Mouse (Mus musculus) heart, adult 10 weeks (tissue): Measurements from ENCODE around the gene Sapcd1. TPM values are rescaled to one million over a fixed set of nuclear protein-coding genes. Genes with fewer than 3 reads are reported as not detected.

Source experiments
- polyA plus RNA-seq: library from polyadenylated mRNA; stranded (reverse); fragments of 350-450 nt; fragmentation: Illumina TruSeq; extraction: RNeasy Lipid Tissue Mini Kit (QIAGEN cat#74804); gene quantifications from one replicate; pipeline ENCODE4 v1.2.3, GENCODE M21; 2014; ENCODE audit warnings: low read depth, low replicate concordance

Sapcd1 gene
- polyA plus RNA-seq: 0.58 TPM

DNA sequence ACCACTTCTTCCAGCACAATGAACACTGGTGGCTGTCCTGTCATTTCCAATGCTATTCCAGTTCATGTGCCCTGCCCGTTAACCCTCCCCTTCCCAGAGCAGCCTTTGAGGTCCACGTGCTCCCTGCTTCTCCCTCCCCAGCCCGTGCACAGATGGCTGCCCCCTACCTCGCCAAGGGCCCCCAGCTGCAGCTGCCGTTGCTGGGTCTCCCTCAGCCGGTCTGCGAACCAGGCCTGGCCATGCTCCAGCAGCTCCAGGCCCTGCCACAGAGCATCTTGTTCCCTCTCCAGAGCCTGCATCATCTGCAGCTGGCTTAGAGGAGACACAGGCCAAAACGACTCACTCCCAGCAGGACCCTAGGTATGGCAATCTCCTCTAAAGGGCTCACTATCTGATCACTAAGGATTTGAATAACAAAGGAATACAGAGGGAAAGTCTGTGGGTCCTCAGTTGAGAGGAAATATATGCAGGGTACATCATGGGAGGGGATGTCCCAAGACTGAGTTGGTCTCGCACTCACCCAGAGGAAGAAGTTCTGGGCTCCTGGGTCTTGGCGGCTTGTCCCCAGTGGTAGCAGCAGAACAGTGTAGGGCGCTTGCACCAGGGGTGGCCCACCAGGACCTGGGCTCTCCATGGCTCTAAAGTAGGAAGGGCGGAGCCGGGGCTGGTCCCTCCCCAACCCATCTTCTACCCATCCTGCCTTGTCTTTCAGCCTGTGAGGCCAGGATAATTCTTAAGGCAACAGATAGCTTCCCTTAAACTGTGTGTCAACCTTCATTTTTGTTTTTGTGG, at the start of gene Sapcd1:
TSS of gene Sapcd1 (minus strand) at position 740 of the 792 bp plus-strand sequence.

GRCm38 (mm10) chr17:35076507-35077176, 48.8 kb upstream of the Sapcd1 start, which contains the start of gene Ly6g6e:
TSS of gene Ly6g6e (plus strand) at chr17:35076902.

DNA sequence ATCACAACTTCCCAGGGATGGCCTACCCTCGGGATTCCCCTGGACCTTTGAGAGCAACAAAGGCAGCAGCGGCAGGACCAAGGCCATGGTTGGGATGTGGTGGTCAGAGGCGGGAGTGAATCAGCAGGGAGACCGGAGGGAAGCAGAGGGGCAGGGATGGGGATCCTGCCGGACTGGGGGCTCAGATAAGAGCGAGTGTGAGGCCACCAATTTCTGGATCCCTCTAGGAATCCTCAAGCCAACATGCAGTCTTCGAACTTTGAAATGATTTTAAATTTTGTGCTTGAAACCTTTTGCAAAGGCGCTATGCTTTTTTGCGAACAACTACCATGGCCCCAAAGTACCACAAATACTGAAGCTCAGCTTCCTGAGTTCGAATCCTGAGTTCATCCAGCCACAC, 38.3 kb upstream of the Sapcd1 start, which contains the start of gene Mpig6b:
TSS of gene Mpig6b (minus strand) at position 101 of the 400 bp plus-strand sequence.

GRCm38 (mm10) chr17:35064951-35065947, 37.4 kb upstream of the Sapcd1 start, which contains the start of gene Ly6g6c:
TSS of gene Ly6g6c (plus strand) at chr17:35065388.

DNA sequence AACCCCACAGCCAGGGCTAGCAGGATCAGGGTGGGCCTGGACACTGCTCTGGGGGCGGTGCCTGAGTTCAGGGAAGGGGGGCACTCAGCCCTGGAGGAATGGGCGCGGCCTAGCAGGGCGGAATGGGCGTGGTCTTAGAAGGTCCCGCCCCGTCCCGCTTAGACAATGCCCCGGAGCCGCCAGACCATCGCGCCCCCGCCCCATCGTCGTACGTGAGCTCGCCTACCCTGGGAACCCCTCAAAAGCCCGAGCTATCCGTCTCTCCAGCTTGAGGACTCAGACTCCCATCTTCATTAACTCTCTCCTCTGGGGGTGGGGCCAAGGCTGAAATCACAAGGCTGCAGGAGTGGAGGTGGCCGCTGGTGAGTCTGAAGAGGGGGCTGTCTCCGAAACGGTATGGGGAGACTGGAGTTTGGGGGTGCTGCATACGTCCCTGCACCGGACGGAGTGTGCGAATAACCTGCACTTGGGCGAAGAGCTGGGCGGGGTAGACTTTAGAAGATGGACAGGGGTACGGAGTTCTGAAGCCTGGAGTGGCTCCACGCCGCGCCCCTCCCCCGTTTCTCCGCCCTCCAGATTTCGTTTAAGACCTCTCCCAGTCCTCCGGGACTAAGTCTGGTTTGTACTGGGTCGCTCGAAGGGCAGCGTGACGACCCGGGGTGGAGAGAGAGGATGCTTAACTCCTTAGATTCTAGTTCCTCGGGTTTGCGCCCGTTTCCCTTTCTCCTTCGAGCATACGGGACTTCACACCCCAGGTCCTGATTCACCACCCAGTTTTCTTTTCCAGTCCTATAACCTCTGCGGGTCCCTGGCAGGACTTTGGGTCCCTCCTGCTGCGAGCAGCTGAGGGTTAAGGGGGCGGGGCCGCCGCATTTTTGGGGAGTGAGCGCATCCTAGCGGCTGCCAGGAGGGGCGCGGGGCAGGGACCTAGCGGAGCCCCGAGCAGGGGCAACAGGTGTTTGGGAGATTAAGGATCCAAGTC, 31.4 kb upstream of the Sapcd1 start, which contains the start of gene Ddah2:
TSS of gene Ddah2 (plus strand) at position 125 of the 982 bp plus-strand sequence.

GRCm38 (mm10) chr17:35049561-35050016, 21.8 kb upstream of the Sapcd1 start, which contains the start of gene Clic1:
TSS of gene Clic1 (plus strand) at chr17:35049966.

DNA sequence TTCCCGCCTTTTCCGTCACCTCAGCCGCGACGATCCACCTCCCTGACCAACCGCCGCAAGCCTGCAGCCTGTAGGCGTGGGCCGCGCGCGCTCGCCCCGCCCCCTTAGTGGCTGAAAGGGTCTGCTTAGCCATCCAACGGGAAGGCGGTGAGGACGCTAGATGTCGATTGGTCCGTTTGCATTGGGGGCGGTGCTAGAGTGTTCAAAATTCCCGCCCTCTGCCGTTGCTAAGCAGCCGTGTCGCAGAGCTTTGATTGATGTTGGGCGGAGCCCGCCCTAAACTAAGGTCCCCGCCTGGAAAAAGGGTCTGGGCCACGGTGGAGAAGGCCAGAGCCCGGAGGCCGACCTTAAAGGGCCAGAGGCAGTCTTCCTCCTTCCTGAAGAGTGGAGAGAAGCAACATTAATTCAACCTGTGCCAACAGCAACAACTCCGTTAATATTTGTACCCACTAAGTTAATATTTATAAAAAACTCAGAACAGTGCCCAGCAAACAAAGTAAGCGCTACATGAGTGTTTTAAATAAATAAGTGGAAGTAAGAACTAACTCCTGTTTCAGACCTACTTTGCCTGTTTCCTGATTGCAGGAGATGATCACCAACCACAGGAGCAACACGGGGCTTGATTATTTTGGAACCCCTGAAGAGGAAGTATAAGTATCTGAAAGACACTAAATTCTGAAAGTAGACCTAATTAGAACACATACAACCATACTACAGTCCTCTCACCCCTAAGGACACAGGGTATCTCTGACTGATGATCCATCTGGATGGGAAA, 19.1 kb upstream of the Sapcd1 start, which contains the start of gene Msh5:
TSS of gene Msh5 (minus strand) at position 65 of the 775 bp plus-strand sequence.

DNA sequence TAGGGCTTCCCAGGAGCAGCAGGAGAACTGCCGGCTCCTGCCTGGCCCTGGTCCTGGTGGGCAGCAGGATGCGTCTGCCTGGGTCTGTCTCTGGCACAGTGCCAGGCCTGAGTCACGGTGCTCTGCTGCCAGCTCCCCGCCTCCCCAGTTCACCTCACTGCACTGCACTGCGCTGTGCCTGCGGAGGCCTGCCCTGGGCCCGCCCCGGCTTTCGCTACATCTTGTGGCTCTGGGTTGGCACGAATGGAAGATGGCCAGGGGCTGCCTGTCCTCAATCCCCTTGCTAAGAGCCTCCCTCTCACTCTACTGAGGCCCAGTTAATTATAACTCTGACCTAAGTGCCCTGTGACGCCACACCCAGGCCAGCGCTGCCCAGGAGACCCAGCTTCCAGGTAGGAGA, 11.4 kb downstream of the Sapcd1 start, which contains the start of gene Vwa7:
TSS of gene Vwa7 (plus strand) at position 204 of the 400 bp plus-strand sequence.

DNA sequence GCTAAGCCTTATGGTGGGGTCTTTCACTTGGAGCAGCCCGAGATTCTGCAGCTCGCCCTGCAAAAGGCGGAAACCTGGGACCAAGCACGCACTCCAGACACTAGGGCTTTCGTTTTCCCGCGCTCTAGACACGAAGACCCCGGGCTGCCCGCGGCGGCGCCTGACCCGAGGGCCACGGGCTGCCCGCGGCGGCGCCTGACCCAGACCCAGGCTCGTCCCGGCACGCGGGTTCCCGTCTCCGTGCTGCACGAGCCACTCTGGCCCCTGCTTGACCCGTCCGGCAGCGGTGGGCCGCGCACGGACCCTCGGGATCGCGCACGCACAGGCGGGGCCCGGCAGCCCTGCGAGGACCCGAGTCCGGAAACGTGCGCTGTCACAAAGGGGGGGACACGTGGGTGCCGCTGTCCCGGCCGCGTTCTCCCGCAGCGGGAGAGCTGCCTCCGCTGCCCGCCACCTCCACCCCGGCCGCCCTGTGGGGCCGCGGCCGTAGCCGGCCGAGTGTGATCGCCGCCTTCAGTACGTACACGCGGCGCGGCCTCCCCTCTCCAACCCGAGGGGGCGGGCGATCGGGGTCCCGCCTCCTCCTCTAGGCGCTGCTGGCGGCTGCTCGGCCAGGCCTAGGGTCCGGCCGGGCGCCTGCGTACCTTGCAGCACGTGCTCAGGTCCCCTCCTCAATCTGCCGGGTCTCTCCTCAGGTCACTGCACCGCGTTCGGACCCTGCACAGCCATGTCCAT, 26.9 kb downstream of the Sapcd1 start, which contains the start of gene Vars:
TSS of gene Vars (plus strand) at position 271 of the 735 bp plus-strand sequence.

DNA sequence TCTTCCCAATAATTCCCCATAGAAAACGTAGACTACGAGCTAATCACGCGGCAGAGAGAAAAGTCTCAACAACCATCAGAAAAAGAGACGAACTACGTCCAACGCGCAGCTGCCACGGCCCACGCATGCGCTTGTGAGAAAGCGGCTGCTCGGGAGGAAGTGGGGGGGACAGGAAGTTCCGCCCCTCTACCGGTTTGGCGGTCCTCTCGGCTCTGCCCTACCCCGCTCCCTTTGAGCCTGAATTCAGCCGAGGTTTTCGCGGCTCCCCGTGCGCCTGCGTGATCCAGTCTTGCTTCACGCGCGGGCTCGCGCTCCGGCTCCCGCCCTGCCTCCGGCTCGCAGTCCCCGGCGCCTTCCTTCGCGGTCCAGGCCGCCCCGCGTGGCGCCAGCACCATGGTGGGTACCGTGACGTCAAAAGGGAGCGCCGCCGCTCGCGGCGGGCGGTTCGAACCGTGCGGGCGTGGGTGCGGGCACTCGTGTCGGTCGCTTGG, 46.1 kb downstream of the Sapcd1 start, which contains the start of gene Lsm2:
TSS of gene Lsm2 (plus strand) at position 173 of the 491 bp plus-strand sequence.

Other genes with a start within 250 kb of the Sapcd1 start
- not detected for gene Cyp21a1, start 223.5 kb downstream of the Sapcd1 start, polyA plus RNA-seq
- 15.7 TPM for gene Stk19, start 191.1 kb downstream of the Sapcd1 start, polyA plus RNA-seq
- 18.6 TPM for gene Dxo, start 191.0 kb downstream of the Sapcd1 start, polyA plus RNA-seq
- 20.6 TPM for gene Skiv2l, start 177.8 kb downstream of the Sapcd1 start, polyA plus RNA-seq
- 20.1 TPM for gene Nelfe, start 177.6 kb downstream of the Sapcd1 start, polyA plus RNA-seq
- 3.5 TPM for gene Cfb, start 165.5 kb downstream of the Sapcd1 start, polyA plus RNA-seq
- gene Zbtb12, start 148.5 kb downstream of the Sapcd1 start, polyA plus RNA-seq: 11.8 TPM
- gene Gm20547, start 146.0 kb downstream of the Sapcd1 start, polyA plus RNA-seq: not detected
- 5.3 TPM for gene C2, start 129.8 kb downstream of the Sapcd1 start, polyA plus RNA-seq
- gene Ehmt2, start 129.5 kb downstream of the Sapcd1 start, polyA plus RNA-seq: 40.6 TPM
- not detected for gene Slc44a4, start 113.5 kb downstream of the Sapcd1 start, polyA plus RNA-seq
- 18.6 TPM for gene Neu1, start 96.8 kb downstream of the Sapcd1 start, polyA plus RNA-seq
- gene Hspa1b, start 68.8 kb downstream of the Sapcd1 start, polyA plus RNA-seq: 7.8 TPM
- gene Gm20481, start 58.1 kb downstream of the Sapcd1 start, polyA plus RNA-seq: not detected
- gene Hspa1a, start 55.9 kb downstream of the Sapcd1 start, polyA plus RNA-seq: 10.2 TPM
- gene Hspa1l, start 55.3 kb downstream of the Sapcd1 start, polyA plus RNA-seq: 9.2 TPM
- gene Lsm2, start 46.2 kb downstream of the Sapcd1 start, polyA plus RNA-seq: 17.0 TPM
- gene Vars, start 27.0 kb downstream of the Sapcd1 start, polyA plus RNA-seq: 20.7 TPM
- 6.5 TPM for gene Vwa7, start 11.4 kb downstream of the Sapcd1 start, polyA plus RNA-seq
- gene Msh5, start 18.7 kb upstream of the Sapcd1 start, polyA plus RNA-seq: 0.55 TPM
- 50.4 TPM for gene Clic1, start 21.9 kb upstream of the Sapcd1 start, polyA plus RNA-seq
- gene Ddah2, start 31.0 kb upstream of the Sapcd1 start, polyA plus RNA-seq: 33.4 TPM
- gene Ly6g6c, start 37.4 kb upstream of the Sapcd1 start, polyA plus RNA-seq: not detected
- gene Mpig6b, start 38.2 kb upstream of the Sapcd1 start, polyA plus RNA-seq: not detected
- gene Ly6g6e, start 48.9 kb upstream of the Sapcd1 start, polyA plus RNA-seq: not detected
- gene Ly6g6d, start 50.0 kb upstream of the Sapcd1 start, polyA plus RNA-seq: not detected
- not detected for gene Ly6g6f, start 57.6 kb upstream of the Sapcd1 start, polyA plus RNA-seq
- gene Abhd16a, start 61.2 kb upstream of the Sapcd1 start, polyA plus RNA-seq: 72.3 TPM
- gene Ly6g5c, start 80.3 kb upstream of the Sapcd1 start, polyA plus RNA-seq: not detected
- 0.39 TPM for gene Ly6g5b, start 87.4 kb upstream of the Sapcd1 start, polyA plus RNA-seq
- 17.0 TPM for gene Gpank1, start 93.4 kb upstream of the Sapcd1 start, polyA plus RNA-seq
- 145 TPM for gene Csnk2b, start 94.0 kb upstream of the Sapcd1 start, polyA plus RNA-seq
- 22.9 TPM for gene D17H6S53E, start 98.4 kb upstream of the Sapcd1 start, polyA plus RNA-seq
- gene Apom, start 104.0 kb upstream of the Sapcd1 start, polyA plus RNA-seq: not detected
- 122 TPM for gene Bag6, start 107.2 kb upstream of the Sapcd1 start, polyA plus RNA-seq
- 139 TPM for gene Prrc2a, start 136.9 kb upstream of the Sapcd1 start, polyA plus RNA-seq
- 6.0 TPM for gene Aif1, start 148.1 kb upstream of the Sapcd1 start, polyA plus RNA-seq
- 4.1 TPM for gene Lst1, start 160.4 kb upstream of the Sapcd1 start, polyA plus RNA-seq
- 0.68 TPM for gene Ltb, start 166.4 kb upstream of the Sapcd1 start, polyA plus RNA-seq
- 0.29 TPM for gene Tnf, start 174.0 kb upstream of the Sapcd1 start, polyA plus RNA-seq
- gene Lta, start 177.3 kb upstream of the Sapcd1 start, polyA plus RNA-seq: not detected
- gene Gm16181, start 192.8 kb upstream of the Sapcd1 start, polyA plus RNA-seq: 1.8 TPM
- gene Atp6v1g2, start 205.6 kb upstream of the Sapcd1 start, polyA plus RNA-seq: 4.9 TPM
- 6.4 TPM for gene Nfkbil1, start 207.8 kb upstream of the Sapcd1 start, polyA plus RNA-seq
- 112 TPM for gene Ddx39b, start 213.7 kb upstream of the Sapcd1 start, polyA plus RNA-seq
- 162 TPM for gene H2-D1, start 234.7 kb upstream of the Sapcd1 start, polyA plus RNA-seq